In the genomic region with DNA sequence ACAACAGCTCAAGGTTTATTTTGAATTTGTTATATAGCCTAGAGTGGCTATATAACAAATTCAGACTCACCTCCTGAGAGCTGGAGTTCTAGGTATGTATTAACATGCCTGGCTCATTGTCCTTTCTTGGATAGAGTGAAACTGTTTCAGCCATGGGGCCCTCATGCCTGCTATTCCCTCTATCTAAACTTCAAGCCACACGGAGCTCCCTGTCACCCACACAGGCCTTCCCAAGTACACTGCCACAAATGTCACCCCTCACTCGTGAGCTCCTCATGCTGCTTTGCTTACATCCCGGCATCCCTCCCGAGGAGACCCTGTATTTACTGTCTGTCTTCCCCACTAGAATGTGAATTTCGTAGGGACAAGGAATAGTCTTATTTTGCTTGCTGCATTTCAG, we compare ENCODE assay signal across 27 mouse cellular contexts.
"Had no signal": no experiment of that assay in that cellular context is flagged by ENCODE, and none has a peak within 500 bp of the region (broad histone marks: within the 10 kb centered on the region; RNA-seq: fewer than 3 reads in every experiment).

No protein-coding gene starts in this region.

- H3K9me3 ChIP-seq: heart, embryonic 12.5 days; heart, embryonic 13.5 days; heart, embryonic 15.5 days; hindbrain, embryonic 10.5 days; hindbrain, embryonic 12.5 days; hindbrain, embryonic 13.5 days; hindbrain, embryonic 15.5 days; intestine, embryonic 15.5 days; kidney, embryonic 15.5 days had no signal

- H3K27ac ChIP-seq: heart, embryonic 13.5 days; heart, embryonic 15.5 days; hindbrain, embryonic 10.5 days; hindbrain, embryonic 12.5 days; hindbrain, embryonic 13.5 days; hindbrain, postnatal 0 days; intestine, embryonic 15.5 days; kidney, embryonic 15.5 days; kidney, postnatal 0 days; layer of hippocampus, adult 2 months; left cerebral cortex, adult 2 months had no signal

- H3K27me3 ChIP-seq: heart, embryonic 12.5 days; heart, embryonic 13.5 days; heart, embryonic 15.5 days; hindbrain, embryonic 12.5 days; hindbrain, embryonic 13.5 days; hindbrain, embryonic 15.5 days; intestine, embryonic 15.5 days; kidney, embryonic 15.5 days had no signal

- H3K4me1 ChIP-seq: hindbrain, embryonic 13.5 days; intestine, embryonic 15.5 days had no signal

- DNase-seq: heart, postnatal 10 days; heart, postnatal 14 days; kidney, adult 11 months; kidney, adult 18-20 months; kidney, adult 2 months; kidney, adult 8-10 months; kidney, adult 9 months; kidney, postnatal 10 days; kidney, postnatal 14 days; kidney, postnatal 25 days; kidney, postnatal 36 days; kidney, postnatal 4 days; layer of hippocampus, adult 9-11 months; layer of hippocampus, postnatal 36 days had no signal

- H3K36me3 ChIP-seq: heart, embryonic 12.5 days; heart, embryonic 13.5 days; heart, embryonic 15.5 days; hindbrain, embryonic 10.5 days; hindbrain, embryonic 12.5 days; hindbrain, embryonic 13.5 days; hindbrain, embryonic 15.5 days; intestine, embryonic 15.5 days; kidney, embryonic 15.5 days had no signal

- H3K4me3 ChIP-seq: heart, embryonic 12.5 days; heart, embryonic 13.5 days; heart, embryonic 15.5 days; hindbrain, embryonic 10.5 days; hindbrain, embryonic 12.5 days; hindbrain, embryonic 13.5 days; hindbrain, embryonic 15.5 days; intestine, embryonic 15.5 days; kidney, embryonic 15.5 days; layer of hippocampus, adult 2 months; left cerebral cortex, adult 2 months had no signal
